Mouse (Mus musculus) brain, embryonic 14.5 days (tissue): ENCODE measurements around the gene Wnt8b.

Source experiments
- CTCF ChIP-seq: fragments of 200-500 bp; IDR thresholded peaks from 2 replicates; pipeline ENCODE4 v1.5.1; 2012; ENCODE audit warnings: inconsistent platforms, mild to moderate bottlenecking, moderate library complexity, borderline replicate concordance; ENCODE audit not compliant: insufficient read depth, insufficient read length; ENCODE audit errors: extremely low read depth
- POLR2A ChIP-seq: fragments of 200-500 bp; IDR thresholded peaks from 2 replicates; pipeline ENCODE4 v1.6.1; 2012; ENCODE audit warnings: mild to moderate bottlenecking, inconsistent platforms, borderline replicate concordance; ENCODE audit not compliant: poor library complexity, insufficient read depth, insufficient read length, severe bottlenecking; ENCODE audit errors: extremely low read depth

GRCm38 (mm10) chr19:44496511-44496910, 3.2 kb downstream of the Wnt8b start:
- TF ChIP-seq POLR2A, result no peak
- no peak for TF ChIP-seq CTCF
